Mouse (Mus musculus) heart, adult 11 months (tissue): Measurements from ENCODE around the gene Slc8a3.

Experiments
- DNase-seq: peaks from one replicate; pipeline ENCODE4 v3.0.0; 2022

Slc8a3 gene

DNA sequence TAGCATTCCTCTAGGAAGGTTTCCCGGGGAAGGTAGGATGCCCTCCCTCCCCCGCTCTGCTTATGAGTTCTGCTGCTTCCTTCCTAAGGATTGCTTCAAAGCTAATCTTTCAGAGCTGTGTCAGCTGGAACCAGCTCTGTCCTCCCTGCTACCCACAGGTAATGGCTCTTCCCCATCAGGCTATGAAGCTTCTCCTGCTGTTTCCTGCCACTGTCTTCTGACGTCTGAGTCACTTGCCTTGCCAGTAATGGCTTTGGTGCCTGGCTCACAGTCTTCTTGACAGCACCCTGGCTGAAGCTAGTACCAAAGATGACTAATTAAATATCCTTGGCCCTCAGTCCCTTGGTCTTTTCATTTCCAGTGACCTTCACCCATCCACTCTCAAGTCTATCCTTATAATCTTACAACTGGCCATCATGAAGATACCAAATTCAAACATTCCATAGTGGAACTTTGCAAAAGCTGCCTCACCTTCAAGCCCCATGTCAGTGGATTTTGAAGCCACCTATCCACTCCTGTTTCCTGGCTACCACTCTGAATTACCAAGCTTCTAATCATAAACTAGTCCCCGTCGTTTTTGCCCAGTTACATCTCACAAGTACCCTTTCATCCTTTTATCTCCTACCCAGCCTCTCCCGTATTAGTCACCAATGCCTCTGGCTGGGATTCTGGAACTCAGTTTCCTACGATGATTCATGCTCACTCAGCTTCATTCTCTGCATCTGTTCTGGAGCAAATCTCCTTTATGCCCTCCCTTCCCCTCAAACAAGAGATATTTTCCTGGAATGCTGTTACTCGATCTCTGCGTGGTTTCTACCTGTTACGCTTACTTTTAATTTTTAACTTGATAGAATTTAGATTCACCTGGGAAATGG is 97.3 kb downstream of the Slc8a3 start:
- DNase-seq = peak; percentile 72

DNA sequence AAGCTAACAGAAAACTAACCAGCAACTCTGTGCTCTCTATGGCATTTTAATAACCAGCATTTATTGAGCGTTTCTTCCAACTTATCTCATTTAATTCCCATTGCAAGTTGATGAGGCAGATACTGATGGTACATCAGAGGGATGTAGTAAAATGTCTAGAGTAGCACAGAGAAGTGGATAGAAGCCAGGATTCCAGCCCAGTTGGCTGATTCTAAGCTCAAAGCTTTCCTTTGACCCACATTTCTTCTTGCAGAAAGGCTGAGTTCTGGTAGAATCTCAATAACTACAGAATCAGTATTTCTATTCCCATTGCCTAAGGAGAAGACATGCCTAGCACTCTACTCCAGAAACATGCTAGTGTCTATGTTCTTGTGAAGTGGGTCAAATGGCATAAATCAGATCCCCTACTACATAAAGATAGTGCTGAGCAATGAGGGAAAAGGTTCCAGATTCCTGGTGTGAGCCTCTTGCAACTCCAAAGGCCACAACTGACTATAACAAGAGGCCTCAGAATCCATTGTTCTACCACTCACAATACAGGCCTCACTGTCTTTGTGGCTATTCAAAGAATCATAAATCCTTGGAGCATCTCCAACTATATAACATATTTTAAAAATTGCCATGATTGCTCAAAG is 99.1 kb downstream of the Slc8a3 start:
- peak; percentile 3 for DNase-seq

DNA sequence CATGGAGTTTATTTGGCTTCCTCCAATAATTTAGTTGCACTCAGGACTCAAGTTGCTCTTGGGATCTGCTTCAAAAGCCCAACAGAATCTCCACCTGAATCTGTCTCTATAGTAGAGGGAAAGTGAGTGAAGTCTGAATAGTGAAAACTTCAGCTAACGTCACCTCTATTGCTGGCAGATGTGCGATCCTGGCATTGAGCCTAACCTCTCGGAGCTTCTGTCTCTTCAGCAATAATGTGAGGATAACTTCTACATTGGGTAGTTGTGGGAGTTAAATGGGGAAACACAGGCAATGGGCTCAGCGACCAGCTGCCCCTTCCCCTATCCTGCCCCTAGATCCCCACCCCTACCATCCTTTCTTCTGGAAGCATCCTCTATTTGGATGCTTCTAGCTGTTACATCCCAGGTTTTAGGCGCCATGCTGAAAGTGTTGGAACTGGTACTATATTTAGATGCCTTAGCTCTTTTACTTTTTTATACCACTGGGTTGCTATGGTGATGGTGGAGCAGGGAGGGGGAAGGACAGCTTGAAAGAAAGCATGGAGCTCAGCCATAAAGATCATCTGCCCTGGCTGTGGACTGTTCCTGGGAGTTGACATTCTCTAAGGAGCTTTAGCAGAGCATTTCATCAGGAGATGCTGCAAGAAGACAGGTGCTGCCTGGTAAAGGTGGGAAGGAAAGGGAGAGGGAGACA is 105.1 kb downstream of the Slc8a3 start:
- DNase-seq = peak; percentile 42

DNA sequence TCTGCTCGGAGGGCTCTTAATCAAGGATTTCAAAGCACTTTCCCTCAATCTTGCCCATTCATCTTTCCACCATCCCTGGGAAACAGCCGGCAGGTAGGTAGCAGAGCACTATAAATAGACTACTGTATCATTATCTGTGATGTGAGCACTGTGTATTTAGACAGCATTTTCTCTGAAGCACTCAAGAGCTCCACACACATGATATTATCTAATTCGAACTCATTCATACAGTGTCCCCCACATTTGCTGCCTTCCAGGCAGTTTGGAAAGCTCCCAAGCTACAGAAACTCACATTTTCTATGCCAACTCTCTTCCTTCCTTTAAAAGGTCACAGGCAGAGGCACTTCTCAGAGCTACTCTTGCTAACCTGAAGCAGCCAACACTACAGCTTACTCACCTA is 106.4 kb downstream of the Slc8a3 start:
- peak; percentile 23 for DNase-seq

DNA sequence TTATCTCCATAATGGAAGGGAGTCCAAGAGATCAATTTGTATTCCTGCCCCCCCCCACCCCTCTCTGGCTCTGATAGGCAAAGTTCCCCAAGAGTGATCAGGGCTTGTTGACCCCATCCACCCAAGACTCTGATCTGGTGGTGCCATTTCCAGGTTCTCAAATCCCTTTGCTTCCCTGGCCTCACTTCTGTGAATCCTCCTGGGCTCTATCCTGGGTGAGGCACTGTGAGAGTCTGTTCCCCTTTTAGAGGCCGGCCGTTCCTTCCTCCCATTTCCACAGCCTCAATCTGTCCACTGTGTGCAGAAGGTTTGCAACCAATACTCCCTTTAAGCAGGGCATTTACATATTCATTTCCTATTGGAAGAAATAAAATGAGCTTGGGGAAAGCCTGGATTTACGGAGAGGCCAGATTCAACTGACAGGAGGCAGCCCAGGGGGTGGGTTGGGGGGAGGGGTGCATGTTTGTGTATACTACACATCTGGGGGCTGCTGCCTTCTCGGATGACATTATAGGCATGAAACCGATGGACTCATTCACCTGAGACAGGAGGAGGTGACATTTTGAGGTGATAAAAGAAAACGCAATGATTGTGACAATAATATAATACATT is 106.9 kb downstream of the Slc8a3 start:
- peak; percentile 77 for DNase-seq

DNA sequence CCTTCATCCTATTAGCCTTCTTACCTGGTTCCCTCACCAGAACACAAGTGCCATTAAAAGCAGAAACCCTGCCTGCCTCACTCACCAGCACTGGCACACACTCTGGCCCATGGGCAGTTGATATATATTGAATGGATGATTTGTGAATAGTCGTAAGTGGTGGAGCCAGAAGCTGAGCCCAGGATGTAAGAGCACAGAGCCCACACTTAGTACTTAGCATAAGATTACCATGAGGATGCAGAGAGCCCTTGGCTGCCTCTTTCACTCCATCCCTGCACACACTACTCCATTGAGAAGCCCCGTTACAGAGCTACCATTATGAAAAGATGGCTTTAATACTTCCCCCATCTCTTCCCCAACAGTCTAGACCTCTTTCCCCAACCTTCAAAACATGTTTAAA is 108.1 kb downstream of the Slc8a3 start:
- DNase-seq = peak; percentile 77

DNA sequence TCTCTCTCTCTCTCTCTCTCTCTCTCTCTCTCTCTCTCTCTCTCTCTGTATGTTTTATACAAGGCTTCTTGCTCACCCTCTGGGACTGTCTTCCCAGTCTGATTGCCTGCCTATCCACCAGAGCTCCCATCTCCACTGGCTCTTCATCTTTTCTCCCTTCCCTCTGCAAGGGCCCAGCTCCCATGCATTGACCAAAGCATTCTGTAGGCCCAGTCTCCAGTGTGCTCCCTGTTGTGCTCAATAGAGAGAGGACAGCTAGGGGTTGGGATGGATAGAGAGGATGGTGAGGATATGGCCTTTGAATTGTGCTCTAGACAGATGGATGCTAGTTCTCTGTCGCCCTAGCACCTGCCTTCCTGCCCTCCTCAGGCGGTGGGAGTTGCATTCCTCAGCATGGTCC is 109.7 kb downstream of the Slc8a3 start:
- peak; percentile 80 for DNase-seq

DNA sequence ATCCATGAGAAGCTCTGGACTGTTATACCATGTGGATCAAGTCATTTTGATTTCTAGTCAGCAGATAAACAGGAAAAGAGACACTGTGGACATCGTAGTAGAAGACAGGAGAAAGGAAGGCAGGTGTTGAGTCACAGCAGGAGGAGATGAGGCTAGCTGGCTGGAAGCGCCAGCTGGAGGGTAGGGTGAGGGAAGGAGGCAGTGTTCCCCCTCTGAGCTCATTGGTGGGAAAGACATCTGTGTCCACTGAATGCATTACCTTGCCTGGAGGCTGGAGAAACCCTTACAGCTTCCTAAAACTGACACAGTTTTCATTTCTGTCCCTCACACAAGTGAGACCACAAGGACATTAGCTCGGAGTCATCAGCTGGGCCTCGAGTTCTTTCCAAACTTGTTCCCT is 113.6 kb downstream of the Slc8a3 start:
- peak; percentile 51 for DNase-seq

DNA sequence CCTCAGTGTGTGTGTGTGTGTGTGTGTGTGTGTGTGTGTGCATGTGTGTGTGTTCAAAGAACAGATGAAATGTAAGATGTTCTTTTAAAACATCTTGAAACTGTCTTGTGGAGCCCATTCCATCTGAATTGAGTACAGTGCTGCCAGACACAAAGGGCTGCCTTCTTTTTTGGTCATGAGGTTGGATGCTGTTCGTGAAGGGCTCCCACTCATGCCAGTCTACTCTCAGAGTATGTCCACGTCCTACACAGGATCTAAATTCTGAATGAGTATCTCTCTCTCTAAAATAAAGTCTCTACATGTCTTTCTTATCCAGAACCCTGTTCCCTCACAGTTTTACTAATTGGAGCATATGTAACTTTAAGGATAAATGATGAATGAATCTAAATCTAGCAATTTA is 124.4 kb downstream of the Slc8a3 start:
- peak; percentile 15 for DNase-seq

DNA sequence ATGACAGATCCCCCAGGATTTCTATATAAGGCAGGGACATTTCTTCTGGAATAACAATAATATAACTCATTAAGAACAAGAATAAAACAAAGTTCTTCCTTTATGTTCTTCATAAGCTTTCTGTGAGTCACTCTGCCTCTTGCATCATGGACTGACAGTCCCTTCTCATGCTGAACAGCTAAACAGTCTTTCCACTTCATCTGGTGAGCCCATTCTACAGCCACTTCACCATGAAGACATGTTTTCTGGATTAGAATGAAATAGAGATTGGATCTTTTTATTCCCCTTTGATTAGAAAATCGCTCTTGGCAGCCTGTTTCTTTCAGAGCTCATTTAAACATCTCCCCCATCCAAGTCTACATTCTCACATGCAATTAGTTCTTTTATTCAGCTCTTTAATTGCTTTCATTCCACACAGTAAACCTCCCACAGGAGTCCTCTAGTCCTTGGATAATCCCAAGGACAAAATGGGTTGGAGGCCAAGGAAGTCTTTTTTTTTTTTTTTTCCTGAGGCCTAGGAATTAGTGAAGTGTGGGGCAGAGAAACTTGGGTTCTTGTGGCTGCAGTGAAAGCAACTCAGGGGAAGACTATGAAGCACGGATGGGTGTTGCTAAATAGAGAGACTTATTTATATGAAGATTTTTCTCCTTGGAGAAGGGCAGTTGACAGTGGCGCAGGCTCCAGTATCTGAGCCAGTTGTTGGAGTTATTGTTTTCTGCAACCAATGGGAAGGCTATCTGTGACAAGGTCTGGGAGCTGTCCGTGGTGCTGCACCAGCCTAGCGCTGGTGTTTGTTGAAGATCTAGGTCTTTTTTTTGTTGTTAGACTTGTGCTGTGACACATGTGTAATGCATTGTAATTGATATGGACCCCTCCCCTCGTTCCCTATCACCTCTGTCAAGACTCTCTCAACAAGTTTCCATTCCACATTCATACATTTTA is 127.1 kb downstream of the Slc8a3 start:
- DNase-seq = peak; percentile 60

DNA sequence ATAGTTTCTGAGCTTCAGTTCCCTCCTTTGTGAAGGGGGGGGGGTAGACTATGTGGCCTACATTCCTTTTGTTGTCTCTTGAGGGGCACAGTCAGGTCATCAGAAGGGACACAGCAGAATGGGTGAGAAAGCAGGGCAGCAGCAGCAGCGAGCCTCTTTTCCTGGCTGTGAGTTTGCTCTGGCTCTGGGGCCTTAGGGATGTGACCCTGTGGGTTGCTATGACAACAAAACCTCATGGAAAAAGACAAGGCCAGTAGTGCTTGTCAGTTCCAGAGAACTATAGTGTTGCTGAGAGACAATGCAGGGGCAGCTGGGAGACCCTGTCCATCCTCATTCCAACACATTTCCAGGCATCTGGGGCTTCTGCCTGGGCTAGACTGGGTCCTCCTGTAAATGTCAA is 129.8 kb downstream of the Slc8a3 start:
- DNase-seq = peak; percentile 62

DNA sequence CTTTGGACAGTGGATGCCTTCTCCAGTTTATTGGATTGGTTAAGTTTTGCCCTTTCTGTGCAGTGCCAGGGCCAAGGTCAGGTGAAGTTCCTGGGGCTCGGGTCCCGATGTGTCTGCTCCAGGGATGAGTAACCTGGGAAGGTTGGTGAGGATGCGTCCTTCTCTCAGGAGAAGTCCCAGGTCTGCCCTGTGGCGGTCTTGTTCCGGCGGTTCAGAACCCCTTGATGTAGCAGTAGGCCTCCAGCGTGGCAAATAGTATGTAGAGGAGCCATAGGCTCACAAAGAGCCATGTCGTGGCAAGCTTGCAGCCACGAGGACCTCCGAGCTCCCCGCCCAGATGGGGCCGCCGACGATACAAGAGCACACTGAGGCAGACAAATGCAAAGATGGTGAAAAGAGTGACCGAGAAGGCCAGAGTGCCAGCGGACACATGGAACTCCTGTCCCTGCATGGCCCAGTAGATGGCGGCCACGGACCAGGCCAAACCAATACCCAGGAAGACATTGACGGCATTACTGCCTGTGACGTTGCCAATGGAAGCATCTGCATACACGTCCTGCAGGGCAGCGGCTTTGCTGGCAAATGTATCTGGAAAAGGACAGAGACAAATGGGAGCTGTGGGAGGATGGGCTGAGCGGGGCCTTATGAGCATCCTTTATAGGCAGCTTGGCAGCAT is 133.6 kb downstream of the Slc8a3 start:
- peak; percentile 88 for DNase-seq

DNA sequence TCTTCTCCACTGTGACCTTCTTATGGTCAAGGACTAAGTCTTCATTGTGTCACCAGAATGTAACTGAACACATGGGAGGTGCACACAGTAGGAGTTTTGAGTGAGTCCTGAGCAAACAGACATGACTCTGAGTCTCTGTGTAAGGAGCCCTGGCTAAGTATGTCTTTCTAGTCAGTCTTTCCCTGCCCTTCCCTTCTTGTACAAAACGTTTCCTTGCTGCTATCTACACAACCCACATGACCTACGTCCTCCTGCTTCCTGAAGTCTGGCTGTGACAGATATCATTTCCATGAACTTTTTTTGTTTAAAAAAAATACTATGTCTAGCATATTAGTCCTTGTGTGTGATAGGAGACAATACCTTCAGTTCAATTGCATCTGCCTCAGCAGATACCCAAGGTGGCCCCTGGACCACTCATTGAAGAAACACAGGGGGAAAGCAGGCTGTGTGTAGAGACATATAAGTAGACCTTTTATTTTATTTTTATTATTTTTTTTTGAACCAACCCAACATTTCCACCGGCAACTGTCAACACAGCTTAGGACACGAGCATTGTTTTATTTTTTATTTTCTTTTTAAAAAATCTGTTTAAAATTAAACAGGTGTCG is 135.4 kb downstream of the Slc8a3 start:
- peak; percentile 54 for DNase-seq

DNA sequence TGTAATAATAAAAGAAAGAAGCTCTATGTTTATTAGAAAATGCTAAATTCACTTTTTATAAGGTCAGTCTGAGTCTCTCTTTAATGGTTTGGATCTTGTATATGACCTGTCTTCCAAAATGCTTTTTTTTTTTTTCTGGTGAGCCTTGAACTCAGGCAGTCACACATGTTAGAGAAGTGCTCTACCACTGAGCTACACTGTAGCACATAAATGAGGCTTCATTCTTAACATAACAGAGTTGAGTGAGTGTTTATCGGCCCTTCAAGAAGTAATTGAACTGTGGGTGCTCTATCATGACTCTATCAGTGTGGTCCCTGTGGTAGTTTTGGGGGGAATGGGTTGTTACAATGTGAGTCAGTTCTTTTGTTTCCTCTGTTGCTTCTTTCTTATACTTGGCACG is 139.0 kb downstream of the Slc8a3 start:
- peak; percentile 16 for DNase-seq

DNA sequence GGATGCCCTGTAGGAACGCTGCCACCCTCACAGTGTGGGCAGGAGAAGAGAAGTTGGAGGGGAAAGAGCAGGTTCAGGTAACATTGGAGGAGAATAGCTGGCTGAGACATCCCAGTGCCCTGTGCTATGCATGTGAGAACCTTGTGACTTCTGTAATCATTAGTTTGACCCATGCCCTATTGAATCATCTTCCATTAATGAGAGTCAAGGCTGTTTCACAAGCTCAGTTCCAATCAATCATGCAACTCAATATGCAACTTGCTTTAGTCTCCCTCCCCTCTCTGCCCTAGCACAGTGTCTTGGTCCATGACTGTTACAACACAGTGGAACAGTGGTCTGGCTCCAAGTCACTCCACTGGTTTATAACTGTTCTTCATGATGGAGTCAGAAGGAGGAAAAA is 143.3 kb downstream of the Slc8a3 start:
- DNase-seq = peak; percentile 63

DNA sequence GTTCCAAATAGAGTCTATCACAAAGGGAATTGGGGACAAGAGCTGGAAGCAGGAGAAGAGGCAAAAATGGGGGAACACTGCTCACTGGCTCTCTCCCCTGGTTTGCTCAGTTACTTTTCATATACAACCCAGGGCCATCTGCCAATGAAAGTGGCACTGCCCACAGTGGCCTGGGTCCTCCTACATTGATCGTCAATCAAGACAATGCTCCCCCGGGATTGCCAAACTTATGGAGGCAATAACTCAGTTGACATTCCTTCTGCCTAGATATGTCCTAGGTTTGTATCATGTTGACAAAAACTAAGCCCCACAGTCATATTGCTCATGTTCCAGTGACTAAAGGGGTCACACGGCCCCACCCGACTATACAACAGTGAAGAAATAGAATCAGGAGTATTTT is 144.0 kb downstream of the Slc8a3 start:
- DNase-seq = peak; percentile 69

DNA sequence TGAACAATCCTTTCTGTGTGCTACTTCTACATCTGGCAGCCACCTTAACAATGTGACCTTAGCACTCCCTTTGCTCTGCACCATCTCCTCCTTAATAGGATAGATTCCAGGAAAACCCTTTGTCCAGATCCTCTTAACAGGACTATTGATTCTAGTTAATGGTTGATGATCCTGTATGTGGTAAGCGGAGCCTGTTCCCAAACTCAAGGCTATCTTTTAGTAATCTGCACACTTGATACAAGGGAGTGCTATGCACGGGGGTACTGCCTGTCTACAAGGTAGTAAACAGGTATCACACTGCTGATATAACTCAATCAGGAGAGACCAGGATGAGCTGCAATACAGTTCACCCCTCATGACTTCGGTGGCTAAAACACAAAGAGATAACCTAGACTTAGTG is 144.6 kb downstream of the Slc8a3 start:
- peak; percentile 59 for DNase-seq

DNA sequence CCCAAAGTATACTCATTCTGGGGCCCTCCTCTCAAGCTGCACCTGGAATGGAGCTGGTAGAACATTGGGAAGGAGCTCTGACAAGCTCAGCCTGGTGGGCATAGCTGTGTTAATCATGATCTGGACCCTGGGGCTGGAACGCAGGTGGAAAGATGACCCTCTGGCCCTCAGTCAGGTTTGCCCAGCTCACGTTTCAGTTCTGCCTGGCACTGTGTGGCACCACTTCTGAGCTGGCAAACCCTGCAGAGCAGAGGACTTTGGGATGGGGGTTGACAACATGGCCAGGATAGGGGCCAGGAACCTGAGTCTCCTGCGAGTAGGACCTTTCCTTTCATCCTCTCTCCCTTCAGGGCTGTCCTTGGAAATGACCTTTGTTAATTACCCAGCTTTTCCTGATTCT is 146.3 kb downstream of the Slc8a3 start:
- peak; percentile 60 for DNase-seq

DNA sequence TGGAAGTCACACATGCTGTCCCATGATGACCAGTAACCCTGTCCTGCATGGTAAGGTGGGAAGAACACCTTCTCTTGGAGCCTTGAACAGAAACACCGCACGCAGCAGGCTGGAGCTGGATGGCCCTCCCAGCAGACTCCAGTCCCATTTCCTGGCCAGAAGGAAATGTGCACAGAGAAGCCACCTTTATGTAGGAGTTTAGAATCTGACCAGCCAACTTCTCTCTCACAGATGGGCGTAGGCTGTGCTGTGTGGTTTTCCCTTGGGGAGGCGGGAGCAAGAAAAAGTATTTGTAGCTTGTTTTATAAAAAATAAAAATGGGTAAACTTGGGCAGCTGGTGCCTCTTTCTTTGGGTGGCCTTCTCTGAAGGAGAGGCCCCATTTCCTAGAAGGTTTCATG is 146.9 kb downstream of the Slc8a3 start:
- DNase-seq = no peak

DNA sequence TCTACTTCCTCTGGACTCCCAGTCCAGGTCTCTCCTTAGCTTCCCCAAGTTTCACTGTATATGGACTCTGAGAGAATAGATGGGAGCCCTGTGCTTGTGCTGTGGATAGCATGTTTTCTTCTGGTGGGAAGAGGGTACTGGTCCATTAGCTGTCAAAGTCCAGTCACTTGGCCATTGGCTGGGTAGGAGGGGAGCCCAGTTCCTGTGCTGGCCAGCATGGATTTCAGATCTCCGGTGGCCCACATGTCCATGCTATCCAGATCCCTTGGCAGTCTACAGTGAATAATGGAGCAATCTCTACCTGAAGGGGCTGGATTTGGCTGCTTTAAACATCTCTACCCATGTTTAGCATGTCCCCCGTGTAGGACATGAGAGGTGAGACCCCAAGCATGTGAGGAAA is 148.0 kb downstream of the Slc8a3 start:
- DNase-seq = peak; percentile 75

DNA sequence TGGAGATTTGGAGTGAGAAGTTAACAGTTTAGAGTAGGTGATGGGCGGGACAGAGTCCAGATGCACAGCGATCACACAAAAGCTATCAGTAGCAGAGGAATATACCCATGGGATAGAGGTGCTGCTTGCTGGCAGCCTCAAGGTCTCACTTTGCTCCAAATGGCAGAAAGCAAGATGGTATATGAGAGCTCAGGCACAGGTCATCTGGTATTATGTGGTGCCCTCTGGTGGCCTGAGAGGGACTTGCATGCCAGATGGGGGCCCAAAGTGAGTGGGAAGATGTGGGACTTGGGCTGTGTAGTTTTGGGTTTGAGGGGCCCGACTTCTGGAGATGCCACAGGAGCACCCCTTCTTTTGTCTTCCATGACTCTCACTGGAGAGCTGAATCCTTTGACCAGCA is 150.9 kb downstream of the Slc8a3 start:
- DNase-seq = peak; percentile 94
